ENCODE assay signal across 24 mouse cellular contexts in the genomic region with DNA sequence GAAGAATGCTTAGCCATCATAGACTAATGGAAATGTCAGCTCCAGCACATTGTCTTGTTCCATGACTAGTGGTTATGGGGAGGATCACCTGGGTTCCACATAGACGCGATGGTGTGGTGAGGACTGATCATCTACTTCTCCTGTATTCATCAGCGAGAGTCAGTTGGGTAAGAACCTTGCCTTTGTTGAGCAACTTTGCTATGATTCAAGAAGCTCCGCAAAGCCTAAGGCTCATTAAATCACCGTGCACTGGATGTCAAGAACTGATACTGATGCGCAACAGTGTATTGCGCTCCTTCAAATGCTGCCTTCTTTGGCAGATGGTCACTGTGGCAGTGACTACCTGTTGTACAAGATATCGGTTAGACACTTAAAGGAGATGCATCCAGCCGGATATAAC. TPM values are rescaled to one million over a fixed set of nuclear protein-coding genes. Genes with fewer than 3 reads are reported as not detected.
DNase-seq lines count a peak whose midpoint lies in the region; ATAC-seq and TF ChIP-seq lines count a peak whose summit lies in the region.
"Had no signal": no experiment of that assay in that cellular context is flagged by ENCODE, and none has a peak within 500 bp of the region (broad histone marks: within the 10 kb centered on the region; RNA-seq: fewer than 3 reads in every experiment).

No protein-coding gene starts in this region.

- no peak for DNase-seq in gastrocnemius, adult 2 months
- DNase-seq in gastrocnemius, postnatal 10 days, result no peak
- DNase-seq in kidney, postnatal 14 days, result no peak
- DNase-seq: adrenal gland, adult 8-10 months; adrenal gland, postnatal 14 days; adrenal gland, postnatal 36 days; B cell, adult 2 months; cerebellum, adult 11-12 months; cerebellum, adult 2 months; cerebellum, adult 9-10 months; cerebellum, postnatal 10 days; cerebellum, postnatal 25 days had no signal

- no peak overlapping the region for H3K4me3 ChIP-seq in gastrocnemius, adult 2 months
- H3K4me3 ChIP-seq: embryonic facial prominence, embryonic 10.5 days; embryonic facial prominence, embryonic 12.5 days; forebrain, embryonic 13.5 days; forebrain, embryonic 15.5 days had no signal

- H3K27ac ChIP-seq in gastrocnemius, adult 2 months, result peak overlapping the region; percentile 43; the same call in 1 of the 2 replicates
- H3K27ac ChIP-seq: embryonic facial prominence, embryonic 10.5 days; embryonic facial prominence, embryonic 12.5 days; forebrain, embryonic 13.5 days; forebrain, embryonic 15.5 days had no signal

- intact Hi-C loops in gastrocnemius, adult 2 months (cut with DNase I), result no loop called here

- peak; percentile 46 for ATAC-seq in granulocyte monocyte progenitor cell, adult 5-6 weeks (replicated peaks; ENCODE audit: poor library complexity, severe bottlenecking)
- ATAC-seq in megakaryocyte progenitor cell, adult 5-6 weeks (replicated peaks; ENCODE audit: poor library complexity), result peak; percentile 68
- ATAC-seq in frontal cortex, adult (ENCODE audit: low TSS enrichment), result no peak
- ATAC-seq: activated CD4-positive, CD25-positive, alpha-beta regulatory T cell, adult 4 months; CD4-positive, CD25-positive, alpha-beta regulatory T cell, adult 4 months; forebrain, embryonic 13.5 days; forebrain, embryonic 15.5 days; Patski had no signal

- TF ChIP-seq CTCF in gastrocnemius, adult 2 months (IDR thresholded peaks at IDR 0.05), result no peak

RNA-seq across cellular contexts. Expression of a gene that starts 5.3 kb away (rescaled TPM):
- total RNA-seq in gastrocnemius, adult 2 months (2021), result not detected
- total RNA-seq in gastrocnemius, postnatal 10 days (2021), result under 1 TPM in 1 of 2 experiments, not detected in 1; 0.45 TPM
- total RNA-seq in granulocyte monocyte progenitor cell, adult 5-6 weeks (2014; fragmentation: Nextera tagmentation), result 4.2 TPM in 1 of 2 replicates, not detected in the other
- 0.98 and 1.7 TPM in 2 replicates for total RNA-seq in granulocyte monocyte progenitor cell, adult 5-6 weeks (2017)
- 0.37 and 0.85 TPM in 2 replicates for total RNA-seq in megakaryocyte progenitor cell, adult 5-6 weeks (2015)
- not detected in 2 replicates for total RNA-seq in megakaryocyte progenitor cell, adult 5-6 weeks (2017)
- total RNA-seq: adrenal gland, postnatal 14 days; CH12.LX; G1E had no signal

RNA-seq across cellular contexts. Expression of a gene that starts 51.4 kb away (rescaled TPM):
- under 1 TPM; 0.15 to 0.22 TPM for total RNA-seq in gastrocnemius, adult 2 months (2021)
- total RNA-seq in gastrocnemius, postnatal 10 days (2021), result 1 to 10 TPM; 1.4 to 2.0 TPM
- total RNA-seq in granulocyte monocyte progenitor cell, adult 5-6 weeks (2014; fragmentation: Nextera tagmentation), result 11.0 and 13.8 TPM in 2 replicates
- 9.9 and 14.6 TPM in 2 replicates for total RNA-seq in granulocyte monocyte progenitor cell, adult 5-6 weeks (2017)
- total RNA-seq in megakaryocyte progenitor cell, adult 5-6 weeks (2015), result 12.9 and 16.5 TPM in 2 replicates
- total RNA-seq in megakaryocyte progenitor cell, adult 5-6 weeks (2017), result 10.0 and 12.0 TPM in 2 replicates
- total RNA-seq: CH12.LX had no signal

RNA-seq across cellular contexts. Expression of a gene that starts 53.3 kb away (rescaled TPM):
- under 1 TPM; 0.20 to 0.39 TPM for total RNA-seq in gastrocnemius, adult 2 months (2021)
- total RNA-seq in gastrocnemius, postnatal 10 days (2021), result under 1 TPM; 0.47 to 0.70 TPM
- not detected in 2 replicates for total RNA-seq in granulocyte monocyte progenitor cell, adult 5-6 weeks (2014; fragmentation: Nextera tagmentation)
- total RNA-seq in granulocyte monocyte progenitor cell, adult 5-6 weeks (2017), result not detected in 2 replicates
- not detected in 2 replicates for total RNA-seq in megakaryocyte progenitor cell, adult 5-6 weeks (2015)
- total RNA-seq in megakaryocyte progenitor cell, adult 5-6 weeks (2017), result 0.04 TPM in 1 of 2 replicates, not detected in the other
- total RNA-seq: CH12.LX had no signal
